Mouse (Mus musculus) ES-E14 (cell line): ENCODE results near the gene Shroom3. TPM values are rescaled to one million over a fixed set of nuclear protein-coding genes. Genes with fewer than 3 reads are reported as not detected.

Experiments used
- DNase-seq: peaks from one replicate; pipeline ENCODE4 v3.0.0-alpha.2; 2013; ENCODE audit warnings: low read depth, low spot score
- H3K27ac ChIP-seq: 2 replicates; pipeline ENCODE4 v1.5.1; 2012; ENCODE audit warnings: low read depth, mild to moderate bottlenecking, low read length, moderate library complexity, mixed read lengths; ENCODE audit not compliant: poor library complexity, insufficient read depth, severe bottlenecking
- H3K36me3 ChIP-seq: 2 replicates; pipeline ENCODE4 v1.6.1; 2012; ENCODE audit warnings: mild to moderate bottlenecking, low read length, moderate library complexity, mixed read lengths; ENCODE audit not compliant: control insufficient read depth, poor library complexity, insufficient read depth, severe bottlenecking
- H3K4me1 ChIP-seq, 2 experiments: fragments of 150-350 bp in 1 of 2; sonication (generic) in 1 of 2; 2 replicates each; pipeline ENCODE4 v1.6.1; 2012; ENCODE audit warnings: low read length in 2 of 2, mild to moderate bottlenecking in 1 of 2, mixed read lengths in 1 of 2; ENCODE audit not compliant: control insufficient read depth in 2 of 2, insufficient read depth in 2 of 2, poor library complexity in 1 of 2
- H3K4me3 ChIP-seq, 2 experiments: fragments of 150-350 bp in 1 of 2; sonication (generic) in 1 of 2; 2 replicates each; pipeline ENCODE4 v1.5.1; 2012; ENCODE audit warnings: low read length in 2 of 2, low read depth in 1 of 2, mild to moderate bottlenecking in 1 of 2, mixed read lengths in 1 of 2; ENCODE audit not compliant: insufficient read depth in 1 of 2, poor library complexity in 1 of 2, severe bottlenecking in 1 of 2
- H3K9ac ChIP-seq: 2 replicates; pipeline ENCODE4 v1.6.1; 2012; ENCODE audit warnings: low read depth, mild to moderate bottlenecking, low read length, mixed read lengths; ENCODE audit not compliant: poor library complexity, insufficient read depth, severe bottlenecking
- H3K9me3 ChIP-seq: fragments of 150-350 bp; sonication (generic); 2 replicates; pipeline ENCODE4 v1.6.1; 2012; ENCODE audit warnings: low read depth, mild to moderate bottlenecking, low read length; ENCODE audit not compliant: control insufficient read depth, insufficient read depth
- CHD2 ChIP-seq: IDR thresholded peaks from 2 replicates; pipeline ENCODE4 v1.6.1; 2014; ENCODE audit warnings: mild to moderate bottlenecking, low read depth, low read length, inconsistent platforms
- HCFC1 ChIP-seq: IDR thresholded peaks from 2 replicates; pipeline ENCODE4 v1.6.1; 2012; ENCODE audit warnings: low read length, inconsistent platforms, borderline replicate concordance; ENCODE audit not compliant: insufficient read depth
- MAFK ChIP-seq: IDR thresholded peaks from 2 replicates; pipeline ENCODE4 v1.6.1; 2014; ENCODE audit warnings: mild to moderate bottlenecking, low read depth, low read length, inconsistent platforms; ENCODE audit not compliant: insufficient read depth
- ZC3H11A ChIP-seq: IDR thresholded peaks from 2 replicates; pipeline ENCODE4 v1.6.1; 2012; ENCODE audit warnings: low read depth, mild to moderate bottlenecking, inconsistent platforms, low read length, borderline replicate concordance
- ZNF384 ChIP-seq: IDR thresholded peaks from 2 replicates; pipeline ENCODE4 v1.6.1; 2012; ENCODE audit warnings: low read depth, low read length, inconsistent platforms
- in situ Hi-C, 2 experiments: fragments of 600-800 bp; cut with MboI; formaldehyde crosslinking; loops; one replicate each; pipeline ENCODE4 v1.15.1; 2025; ENCODE audit warnings: low sequenced_read_pairs in 2 of 2, inconsistent platforms in 1 of 2; ENCODE audit not compliant: unreplicated experiment in 2 of 2
- total RNA-seq: library from RNA; depleted of rRNA; stranded (reverse); fragments of 300-350 nt; gene quantifications from 2 replicates; pipeline ENCODE4 v1.2.3, GENCODE M21; 2012

Shroom3 gene
- total RNA-seq, 1 experiment, result 34.1 TPM

DNA sequence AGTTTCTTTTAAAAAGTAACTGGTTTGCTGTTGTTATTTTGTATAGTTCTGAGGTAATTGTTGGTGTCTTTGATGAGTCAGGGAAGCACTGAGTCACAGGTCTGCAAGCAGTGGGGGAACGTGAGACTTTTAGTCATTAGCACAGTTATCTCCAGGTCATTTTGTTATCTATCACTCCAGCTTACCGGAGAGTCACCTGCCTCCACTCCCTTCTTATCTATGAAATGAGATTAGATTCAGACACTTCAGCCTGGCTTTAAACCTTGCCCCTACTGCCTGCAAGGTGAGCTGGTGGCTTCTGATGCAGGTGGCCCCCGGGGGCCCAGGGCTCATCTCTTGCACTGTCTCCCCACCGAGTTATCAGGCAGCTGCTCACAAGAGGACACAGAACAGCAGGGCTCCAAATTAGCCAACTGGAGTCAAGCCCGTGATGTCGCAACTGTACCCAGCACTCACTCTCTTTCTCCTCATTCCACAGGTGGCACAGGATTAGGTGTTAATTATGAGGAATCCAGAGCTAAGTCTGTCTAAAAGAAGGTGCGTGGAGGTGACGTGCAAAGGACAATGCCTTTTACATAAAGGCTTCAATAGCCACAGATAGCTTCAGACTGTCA, 205.5 kb downstream of the Shroom3 start:
- in situ Hi-C loops, result no loop called here
- TF ChIP-seq ZC3H11A (no peak), CHD2 (no peak), ZNF384 (no peak), MAFK (no peak), HCFC1 (no peak)
- no peaks in the 10 kb centered on the region for H3K9me3 ChIP-seq
- H3K27ac ChIP-seq, result no peak overlapping the region
- no peaks in the 10 kb centered on the region for H3K36me3 ChIP-seq
- no peak for DNase-seq
- peaks cover 0 to 4% of the 10 kb centered on the region in 2 experiments; a peak in 1 of 4 replicates for H3K4me1 ChIP-seq
- no peak overlapping the region for H3K4me3 ChIP-seq
- no peak overlapping the region for H3K9ac ChIP-seq

DNA sequence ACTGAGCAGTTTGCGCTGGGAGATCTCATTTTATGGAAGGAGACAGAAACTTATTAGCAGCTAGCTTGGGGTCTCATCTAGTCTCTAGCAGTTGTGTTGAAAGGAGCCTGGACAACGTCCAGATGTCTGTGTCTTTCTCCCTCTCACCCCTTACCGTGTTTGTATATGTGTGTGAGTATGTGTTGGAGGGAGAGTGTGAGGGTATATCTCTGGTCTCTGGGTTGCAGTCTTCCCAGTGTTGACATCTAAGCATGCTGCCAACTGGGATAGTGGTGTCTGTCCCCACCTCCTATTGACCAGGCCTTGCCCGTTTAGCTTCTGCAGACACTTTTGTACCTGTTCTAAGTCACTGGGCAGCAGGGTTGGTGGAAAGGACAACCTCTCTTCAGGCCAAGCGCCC, 207.7 kb downstream of the Shroom3 start:
- DNase-seq, result no peak
- H3K9me3 ChIP-seq, result no peaks in the 10 kb centered on the region
- in situ Hi-C loops, result no loop called here
- TF ChIP-seq MAFK (no peak), CHD2 (no peak), ZNF384 (no peak), ZC3H11A (no peak), HCFC1 (no peak)
- no peak overlapping the region for H3K9ac ChIP-seq
- H3K4me1 ChIP-seq, result peaks cover 1 to 4% of the 10 kb centered on the region in 2 experiments; a peak in 2 of 4 replicates
- H3K27ac ChIP-seq, result no peak overlapping the region
- H3K4me3 ChIP-seq, result no peak overlapping the region
- no peaks in the 10 kb centered on the region for H3K36me3 ChIP-seq

DNA sequence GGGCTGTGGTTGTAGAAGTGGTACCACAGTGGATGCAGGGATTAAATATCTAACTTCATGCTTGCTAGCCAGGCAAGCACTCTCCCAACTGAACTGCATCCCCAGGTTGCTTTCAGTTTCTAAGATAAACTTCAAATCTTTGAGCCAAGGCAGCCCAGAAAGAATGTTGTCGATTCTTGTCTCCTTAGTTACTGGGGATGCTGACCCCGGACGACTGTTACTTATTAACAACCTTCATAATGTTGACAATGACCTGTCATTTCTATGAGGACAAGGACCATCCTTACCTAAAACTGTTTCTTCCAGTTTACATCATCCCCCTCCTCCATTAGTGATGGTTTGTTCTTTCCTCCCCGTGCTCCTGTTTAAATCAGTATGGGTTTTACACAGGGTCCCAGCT, 210.0 kb downstream of the Shroom3 start:
- H3K27ac ChIP-seq, result no peak overlapping the region

DNA sequence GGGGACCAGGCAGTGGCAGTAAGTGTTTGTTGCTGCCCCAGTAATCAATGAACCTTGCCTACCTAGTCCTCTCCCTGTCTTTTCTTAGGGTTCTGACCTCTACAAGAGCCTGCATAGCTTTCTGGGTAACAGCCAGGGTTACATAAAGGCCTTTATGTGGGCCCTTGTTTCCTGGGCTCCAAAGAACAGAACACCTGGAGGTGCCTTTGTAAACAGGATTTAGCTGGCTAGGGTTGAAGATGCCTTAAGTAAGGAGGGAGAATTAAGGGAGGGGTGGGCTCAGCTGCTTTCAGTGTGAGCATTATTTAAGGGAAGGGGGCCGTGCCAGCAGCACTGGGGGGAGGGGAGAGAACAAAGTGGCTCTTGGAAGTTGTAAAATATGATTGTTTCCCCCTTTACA, 210.5 kb downstream of the Shroom3 start:
- Histone ChIP-seq H3K4me1 (peaks cover 1 to 2% of the 10 kb centered on the region in 2 experiments; a peak in 3 of 4 replicates), H3K4me3 (no peak overlapping the region), H3K27ac (no peak overlapping the region), H3K9me3 (no peaks in the 10 kb centered on the region), H3K36me3 (no peaks in the 10 kb centered on the region), H3K9ac (no peak overlapping the region)
- in situ Hi-C loops, result no loop called here
- no peak for DNase-seq
- no peak for TF ChIP-seq ZC3H11A
- TF ChIP-seq MAFK, result no peak

More for the DNA sequence above, 210.0 kb downstream of the Shroom3 start:
- no peak overlapping the region for H3K9ac ChIP-seq
- TF ChIP-seq HCFC1 (no peak), ZC3H11A (no peak), CHD2 (no peak), ZNF384 (no peak), MAFK (no peak)
- peaks cover 1 to 2% of the 10 kb centered on the region in 2 experiments; a peak in 2 of 4 replicates for H3K4me1 ChIP-seq
- H3K36me3 ChIP-seq, result no peaks in the 10 kb centered on the region
- no peak for DNase-seq
- no peak overlapping the region for H3K4me3 ChIP-seq
- H3K9me3 ChIP-seq, result no peaks in the 10 kb centered on the region
- in situ Hi-C loops, result no loop called here

DNA sequence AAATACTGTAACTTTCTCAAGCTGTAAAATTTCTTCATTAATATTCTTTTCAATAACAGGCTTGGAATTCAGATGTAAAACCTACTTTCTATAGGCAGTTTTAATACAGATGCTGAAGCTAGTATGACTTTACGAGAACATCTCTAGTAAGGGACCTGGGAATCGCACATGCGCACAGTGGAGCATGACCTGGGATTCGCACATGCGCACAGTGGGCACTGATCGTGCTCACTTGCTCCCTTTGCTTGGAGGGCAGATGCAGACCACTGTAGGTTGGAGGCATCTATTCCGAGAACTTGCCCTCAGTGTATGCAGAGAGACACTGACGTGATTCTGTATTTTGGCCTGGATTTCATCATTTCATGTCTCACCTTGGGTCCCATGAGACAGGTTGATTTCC, 212.6 kb downstream of the Shroom3 start:
- Histone ChIP-seq H3K4me1 (peaks cover 1 to 5% of the 10 kb centered on the region in 2 experiments; a peak in 3 of 4 replicates), H3K9me3 (no peaks in the 10 kb centered on the region), H3K4me3 (no peak overlapping the region), H3K36me3 (no peaks in the 10 kb centered on the region), H3K27ac (no peak overlapping the region), H3K9ac (no peak overlapping the region; the same call in 1 of the 2 replicates)
- no peak for DNase-seq
- in situ Hi-C loops, result no loop called here
- no peak for TF ChIP-seq MAFK
- TF ChIP-seq ZNF384, result no peak
- no peak for TF ChIP-seq ZC3H11A
- no peak for TF ChIP-seq CHD2
- TF ChIP-seq HCFC1, result no peak
